ENCODE assay signal across 25 mouse cellular contexts in the genomic region with DNA sequence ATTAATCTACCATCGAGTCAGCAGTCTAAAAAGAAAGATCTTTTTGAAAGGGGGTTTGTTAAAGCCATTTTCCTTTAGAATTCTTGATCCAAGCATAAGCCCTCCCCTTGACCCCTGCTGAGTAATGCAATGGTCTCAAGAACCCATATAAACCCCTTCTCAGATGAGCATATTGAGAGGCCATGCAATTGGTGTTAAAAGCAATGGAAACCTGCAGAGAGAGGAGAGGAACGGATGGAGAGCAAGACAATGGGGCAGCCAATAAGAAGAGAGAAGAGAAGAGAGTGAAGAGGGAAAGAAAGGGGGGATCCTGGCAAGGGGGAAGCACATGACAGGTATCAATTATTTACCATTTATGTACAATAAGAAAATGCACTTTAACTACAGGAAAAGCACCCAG.
"Had no signal": no experiment of that assay in that cellular context is flagged by ENCODE, and none has a peak within 500 bp of the region (broad histone marks: within the 10 kb centered on the region; RNA-seq: fewer than 3 reads in every experiment).

No protein-coding gene starts in this region.

- H3K36me3 ChIP-seq: kidney, embryonic 15.5 days; limb, embryonic 10.5 days; limb, embryonic 13.5 days; liver, embryonic 12.5 days; liver, embryonic 15.5 days; lung, embryonic 15.5 days; midbrain, embryonic 10.5 days; neural tube, embryonic 12.5 days; neural tube, embryonic 15.5 days had no signal

- H3K4me3 ChIP-seq: kidney, embryonic 15.5 days; limb, embryonic 10.5 days; limb, embryonic 13.5 days; liver, embryonic 12.5 days; liver, embryonic 15.5 days; lung, embryonic 15.5 days; megakaryocyte, embryonic 14.5 days; midbrain, embryonic 10.5 days; neural tube, embryonic 12.5 days; neural tube, embryonic 15.5 days had no signal

- H3K4me1 ChIP-seq: kidney, embryonic 15.5 days; limb, embryonic 10.5 days; limb, embryonic 13.5 days; liver, embryonic 12.5 days; liver, embryonic 15.5 days; lung, embryonic 15.5 days; megakaryocyte, embryonic 14.5 days; neural tube, embryonic 12.5 days; neural tube, embryonic 15.5 days had no signal

- H3K9me3 ChIP-seq: kidney, embryonic 15.5 days; limb, embryonic 10.5 days; limb, embryonic 13.5 days; liver, embryonic 12.5 days; liver, embryonic 15.5 days; lung, embryonic 15.5 days; midbrain, embryonic 10.5 days; neural tube, embryonic 12.5 days; neural tube, embryonic 15.5 days had no signal

- DNase-seq: kidney, adult 8-10 months; kidney, postnatal 10 days; kidney, postnatal 36 days; layer of hippocampus, postnatal 36 days; liver; lung, adult 18-20 months; lung, postnatal 10 days; lung, postnatal 36 days; midbrain, embryonic 14.5 days; right cerebral cortex, adult 18-20 months; right cerebral cortex, postnatal 14 days; right cerebral cortex, postnatal 4 days; thymus, adult 2 months; thymus, postnatal 36 days had no signal

- H3K27ac ChIP-seq: kidney, embryonic 15.5 days; limb, embryonic 10.5 days; limb, embryonic 13.5 days; liver, embryonic 12.5 days; liver, embryonic 15.5 days; lung, embryonic 15.5 days; midbrain, embryonic 10.5 days; neural tube, embryonic 12.5 days; neural tube, embryonic 15.5 days; stomach, postnatal 0 days had no signal

- H3K9ac ChIP-seq: kidney, embryonic 15.5 days; limb, embryonic 13.5 days; liver, embryonic 12.5 days; liver, embryonic 15.5 days; lung, embryonic 15.5 days; neural tube, embryonic 12.5 days; neural tube, embryonic 15.5 days had no signal

- H3K4me2 ChIP-seq: kidney, embryonic 15.5 days; limb, embryonic 13.5 days; liver, embryonic 12.5 days; liver, embryonic 15.5 days; lung, embryonic 15.5 days; neural tube, embryonic 12.5 days; neural tube, embryonic 15.5 days had no signal

- ATAC-seq: liver, embryonic 12.5 days had no signal

- H3K27me3 ChIP-seq: kidney, embryonic 15.5 days; limb, embryonic 13.5 days; liver, embryonic 12.5 days; liver, embryonic 15.5 days; lung, embryonic 15.5 days; megakaryocyte, embryonic 14.5 days; neural tube, embryonic 12.5 days; neural tube, embryonic 15.5 days had no signal
